Mouse (Mus musculus) left cerebral cortex, adult 2 months (tissue): ENCODE data around the gene Ttc7b. TPM values are rescaled to one million over a fixed set of nuclear protein-coding genes. Genes with fewer than 3 reads are reported as not detected.

Source experiments
- DNase-seq, 2 experiments: peaks; one replicate each; pipeline ENCODE4 v3.0.0; 2021 to 2022; ENCODE audit warnings: low spot score in 2 of 2, mixed read lengths in 1 of 2; ENCODE audit errors: extremely low spot score in 1 of 2
- H3K27ac ChIP-seq: fragments of 200-600 bp; 2 replicates; pipeline ENCODE4 v1.8.1; 2022
- H3K4me3 ChIP-seq: fragments of 200-600 bp; 2 replicates; pipeline ENCODE4 v1.8.1; 2022
- CTCF ChIP-seq: fragments of 200-600 bp; IDR thresholded peaks from 2 replicates; pipeline ENCODE4 v1.8.1; 2022; ENCODE audit warnings: antibody characterized with exemption, mild to moderate bottlenecking, moderate library complexity
- intact Hi-C: fragments of 180-260 bp; cut with DNase I; formaldehyde crosslinking; loops from one replicate; pipeline ENCODE4 v1.15.1; 2025
- total RNA-seq, 2 experiments: library from RNA; stranded (reverse); gene quantifications; 2 replicates each; pipeline ENCODE4 v1.2.3; 2021

Gene Ttc7b
- total RNA-seq, 2 experiments from 2014 or later, result 242 to 253 TPM

GRCm38 (mm10) chr12:100482255-100482654 is 38.4 kb downstream of the Ttc7b start:
- H3K4me3 ChIP-seq, result no peak overlapping the region
- H3K27ac ChIP-seq, result peak overlapping the region; percentile 92
- no peak for DNase-seq
- intact Hi-C loops, result loop anchor here (5.0 kb wide), 1 partner anchor 280 kb away; no protein-coding TSS in a partner anchor
- no peak for TF ChIP-seq CTCF

DNA sequence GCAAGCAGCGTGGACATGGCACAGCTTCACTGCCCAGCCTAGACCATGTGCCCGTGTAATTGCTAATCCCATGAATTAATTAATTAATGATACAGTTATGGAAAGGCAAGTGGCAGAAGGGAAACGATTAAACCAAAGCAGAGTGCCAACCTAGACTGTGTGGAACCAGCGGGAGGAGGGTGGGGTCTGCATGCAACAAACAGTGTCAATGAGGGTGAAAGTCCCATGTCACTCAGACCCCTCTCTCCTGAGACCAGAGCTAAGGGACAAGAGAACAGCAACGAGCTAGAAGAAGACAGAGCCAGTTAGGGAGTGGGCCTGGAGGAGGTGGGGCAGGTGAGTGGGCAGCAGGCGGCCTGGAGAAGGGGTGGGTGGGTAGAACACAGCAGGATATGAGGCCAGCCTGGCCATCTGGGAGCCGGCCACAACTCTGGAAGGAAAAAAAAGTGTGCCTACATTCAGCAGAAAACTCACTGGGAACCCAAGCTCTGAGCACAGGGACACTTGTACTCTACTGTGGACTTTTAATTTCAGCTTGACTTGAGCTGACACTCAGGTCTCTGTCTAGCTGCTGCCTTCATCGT is 39.1 kb downstream of the Ttc7b start:
- no peak overlapping the region for H3K4me3 ChIP-seq
- intact Hi-C loops, result loop anchor here (2.0 to 5.0 kb wide), 3 partner anchors 43 to 279 kb away; no protein-coding TSS in a partner anchor
- no peak for DNase-seq
- TF ChIP-seq CTCF, result no peak
- H3K27ac ChIP-seq, result peak overlapping the region; percentile 92

- TF ChIP-seq CTCF, result no peak
- Histone ChIP-seq H3K4me3 (no peak overlapping the region), H3K27ac (peak overlapping the region; percentile 92)
- DNase-seq, result peak in 1 of 2 experiments; percentile 67
- intact Hi-C loops, result loop anchor here (2.0 to 5.0 kb wide), 3 partner anchors 42 to 279 kb away; no protein-coding TSS in a partner anchor
These were observed 39.8 kb downstream of the Ttc7b start for GRCm38 (mm10) chr12:100480642-100481442.

- DNase-seq, result peak in 1 of 2 experiments; percentile 43
- peak; percentile 57 for TF ChIP-seq CTCF
- intact Hi-C loops, result loop anchor here (2.0 to 5.0 kb wide), 5 partner anchors 41 to 278 kb away; no protein-coding TSS in a partner anchor
- Histone ChIP-seq H3K4me3 (no peak overlapping the region), H3K27ac (peak overlapping the region; percentile 92)
These were observed 40.6 kb downstream of the Ttc7b start for GRCm38 (mm10) chr12:100479892-100480621.

GRCm38 (mm10) chr12:100479270-100479869 is 41.3 kb downstream of the Ttc7b start:
- peak overlapping the region; percentile 84 for H3K27ac ChIP-seq
- intact Hi-C loops, result loop anchor here (2.0 to 5.0 kb wide), 2 partner anchors 52 to 89 kb away; no protein-coding TSS in a partner anchor
- no peak for DNase-seq
- H3K4me3 ChIP-seq, result no peak overlapping the region
- TF ChIP-seq CTCF, result no peak

DNA sequence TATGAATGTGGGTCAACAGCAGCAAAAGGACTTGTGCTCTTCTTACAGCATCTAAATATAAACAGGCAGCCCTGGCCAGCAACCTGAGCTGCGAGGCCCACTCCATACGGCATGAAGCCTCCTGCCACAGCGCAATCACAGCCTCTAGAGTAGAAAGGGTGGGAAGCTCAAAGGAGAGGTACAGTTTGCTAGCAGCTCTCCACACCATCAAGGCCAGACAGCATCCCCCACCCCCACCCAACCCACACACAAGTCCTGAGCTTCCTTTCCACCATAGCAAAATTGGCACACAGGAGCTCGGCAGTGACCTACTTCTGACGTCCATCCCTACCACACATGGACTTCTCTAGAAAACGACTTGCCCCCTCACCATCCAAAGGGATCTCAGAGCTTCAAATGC is 42.0 kb downstream of the Ttc7b start:
- no peak for DNase-seq
- Histone ChIP-seq H3K4me3 (no peak overlapping the region), H3K27ac (peak overlapping the region; percentile 84)
- intact Hi-C loops, result loop anchor here (2.0 to 5.0 kb wide), 2 partner anchors 51 to 90 kb away; no protein-coding TSS in a partner anchor
- no peak for TF ChIP-seq CTCF

- no peak for TF ChIP-seq CTCF
- intact Hi-C loops, result loop anchor here (2.0 to 5.0 kb wide), 2 partner anchors 51 to 91 kb away; no protein-coding TSS in a partner anchor
- no peak for DNase-seq
- H3K27ac ChIP-seq, result peak overlapping the region; percentile 84
- H3K4me3 ChIP-seq, result no peak overlapping the region
These were observed 42.5 kb downstream of the Ttc7b start for GRCm38 (mm10) chr12:100478151-100478550.

DNA sequence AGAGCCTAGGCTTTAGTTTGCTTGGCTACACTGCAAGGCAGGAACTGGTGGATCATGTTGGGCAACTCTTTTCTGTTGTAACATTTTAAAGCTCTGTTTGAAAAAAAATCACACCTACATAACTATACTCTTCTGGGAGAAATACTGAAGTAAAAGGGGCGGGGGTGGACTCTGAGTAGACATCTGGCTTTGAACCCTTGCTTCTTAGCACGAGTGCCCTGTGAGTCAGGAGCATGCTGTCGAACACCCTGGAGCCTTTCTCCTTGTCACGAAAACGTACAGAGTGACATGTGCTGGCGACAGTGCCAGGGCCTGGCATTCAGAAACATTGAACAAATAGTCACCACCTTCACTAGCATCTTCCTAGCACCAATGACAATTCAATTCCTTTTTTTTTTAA is 43.2 kb downstream of the Ttc7b start:
- Histone ChIP-seq H3K4me3 (no peak overlapping the region), H3K27ac (peak overlapping the region; percentile 84)
- no peak for TF ChIP-seq CTCF
- peak in 1 of 2 experiments; percentile 43 for DNase-seq
- intact Hi-C loops, result loop anchor here (5.0 kb wide), 1 partner anchor 50 kb away; no protein-coding TSS in a partner anchor

DNA sequence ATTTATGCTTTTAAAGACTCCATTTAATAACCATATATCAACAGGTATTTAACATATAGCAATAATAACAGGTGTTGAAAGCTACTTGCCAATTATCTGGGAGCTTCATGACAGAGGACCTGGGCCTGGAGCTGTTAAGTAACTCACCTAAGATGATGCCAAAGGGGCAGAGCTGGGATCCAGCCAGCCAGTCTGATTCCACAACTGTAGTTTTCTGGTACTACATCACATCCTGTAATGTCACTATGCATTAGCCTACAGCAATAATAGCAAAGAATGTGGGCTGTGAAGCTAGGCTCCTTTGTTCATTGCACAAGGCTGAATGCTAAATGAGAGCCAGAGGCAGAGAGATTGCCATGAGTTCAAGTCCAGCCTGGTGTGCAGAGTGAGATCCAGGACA is 44.3 kb downstream of the Ttc7b start:
- no peak for TF ChIP-seq CTCF
- Histone ChIP-seq H3K4me3 (no peak overlapping the region), H3K27ac (peak overlapping the region; percentile 84)
- DNase-seq, result no peak
- intact Hi-C loops, result loop anchor here (5.0 kb wide), 1 partner anchor 49 kb away; no protein-coding TSS in a partner anchor

GRCm38 (mm10) chr12:100475489-100475888 is 45.1 kb downstream of the Ttc7b start:
- peak overlapping the region; percentile 84 for H3K27ac ChIP-seq
- no peak for TF ChIP-seq CTCF
- H3K4me3 ChIP-seq, result no peak overlapping the region
- intact Hi-C loops, result loop anchor here (5.0 kb wide), 1 partner anchor 48 kb away; no protein-coding TSS in a partner anchor
- DNase-seq, result no peak
